Comparison of ENCODE assay signal across 10 mouse cellular contexts in the genomic region with DNA sequence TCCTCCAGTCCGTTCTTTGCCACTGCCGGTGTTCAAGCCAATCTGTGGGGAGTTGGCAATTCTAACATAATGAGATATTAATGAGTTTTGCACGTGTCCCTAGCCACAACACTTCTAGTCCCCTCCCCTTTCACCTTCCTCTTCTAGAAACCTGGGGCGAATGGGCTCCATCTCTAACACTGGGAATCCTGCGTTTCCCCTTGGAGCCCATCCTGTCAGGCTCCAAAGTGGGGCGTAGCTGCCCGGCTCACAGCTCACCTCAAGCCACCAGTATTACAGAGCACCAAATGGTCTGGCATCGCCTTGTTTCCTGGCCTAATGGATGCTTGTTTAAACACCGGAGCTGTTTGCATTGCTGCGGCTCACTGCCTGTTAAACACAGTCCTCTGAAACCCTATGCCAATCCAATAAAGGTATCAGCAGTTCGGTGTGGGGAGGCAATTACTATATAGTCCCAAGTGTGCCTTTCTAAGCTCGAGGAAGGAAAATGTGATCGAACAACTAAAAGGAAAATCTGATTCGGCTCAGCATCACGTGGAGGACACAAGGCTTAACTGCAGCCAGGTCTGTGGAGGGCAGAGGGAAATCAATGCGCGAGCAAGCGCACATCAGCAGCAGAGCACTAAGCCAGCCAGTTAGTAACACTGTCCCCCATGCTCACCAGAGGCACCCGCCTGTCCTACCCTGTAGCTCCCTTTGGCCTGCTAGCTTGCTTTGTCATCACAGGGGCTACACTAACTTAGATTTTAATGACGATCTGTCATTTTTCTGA.
DNase-seq lines count a peak whose midpoint lies in the region; ATAC-seq and TF ChIP-seq lines count a peak whose summit lies in the region.
"Had no signal": no experiment of that assay in that cellular context is flagged by ENCODE, and none has a peak within 500 bp of the region (broad histone marks: within the 10 kb centered on the region; RNA-seq: fewer than 3 reads in every experiment).

No protein-coding gene starts in this region.

- H3K9ac ChIP-seq in kidney, embryonic 16.5 days (replicated peaks; ENCODE audit: low read length), result peak overlapping the region; percentile 39; the same call in 1 of the 2 replicates
- H3K9ac ChIP-seq in limb, embryonic 12.5 days (replicated peaks), result peak overlapping the region; percentile 31; the same call in 1 of the 2 replicates

- WGBS in kidney, embryonic 16.5 days, result 15% methylated on average over 20 of the region's 20 CpGs
- WGBS in limb, embryonic 12.5 days, result 3% methylated on average over 20 of the region's 20 CpGs
- WGBS in kidney, adult 2 months, result 44% methylated on average over 20 of the region's 20 CpGs

- H3K4me3 ChIP-seq in kidney, embryonic 16.5 days (ENCODE audit: low read length), result peak overlapping the region; percentile 21
- peak overlapping the region; percentile 21 for H3K4me3 ChIP-seq in limb, embryonic 12.5 days (replicated peaks)
- no peak overlapping the region for H3K4me3 ChIP-seq in kidney, adult 2 months (ENCODE audit: insufficient read depth, low read depth, low read length)
- H3K4me3 ChIP-seq: megakaryocyte, embryonic 14.5 days had no signal

- DNase-seq in kidney, adult 11 months, result no peak
- peak; percentile 59 for DNase-seq in retina, embryonic 14.5 days (ENCODE audit: low spot score)
- no peak for DNase-seq in urinary bladder, postnatal 10 days (ENCODE audit: low spot score)
- no peak for DNase-seq in kidney, adult 2 months
- DNase-seq in thymus, postnatal 0 days (ENCODE audit: low spot score), result no peak

- no peaks in the 10 kb centered on the region for H3K9me3 ChIP-seq in kidney, embryonic 16.5 days (ENCODE audit: low read length)
- no peaks in the 10 kb centered on the region for H3K9me3 ChIP-seq in limb, embryonic 12.5 days
- H3K9me3 ChIP-seq: megakaryocyte, embryonic 14.5 days had no signal

- peak overlapping the region; percentile 51 for H3K4me2 ChIP-seq in kidney, embryonic 16.5 days (replicated peaks; ENCODE audit: low read depth, low read length)
- peak overlapping the region; percentile 60 for H3K4me2 ChIP-seq in limb, embryonic 12.5 days

- H3K36me3 ChIP-seq in kidney, embryonic 16.5 days (ENCODE audit: insufficient read depth, low read length), result no peaks in the 10 kb centered on the region
- no peaks in the 10 kb centered on the region for H3K36me3 ChIP-seq in limb, embryonic 12.5 days
- H3K36me3 ChIP-seq in kidney, adult 2 months (ENCODE audit: control insufficient read depth, insufficient read depth, low read length), result no peaks in the 10 kb centered on the region

- peaks cover 28% of the 10 kb centered on the region for H3K4me1 ChIP-seq in kidney, embryonic 16.5 days (ENCODE audit: insufficient read depth, low read length)
- peaks cover 33% of the 10 kb centered on the region for H3K4me1 ChIP-seq in limb, embryonic 12.5 days (replicated peaks)
- H3K4me1 ChIP-seq in kidney, adult 2 months (ENCODE audit: control insufficient read depth, insufficient read depth, low read length), result no peaks in the 10 kb centered on the region; the same call in 1 of the 2 replicates

- peak overlapping the region; percentile 50 for H3K27ac ChIP-seq in kidney, embryonic 16.5 days (ENCODE audit: low read length)
- H3K27ac ChIP-seq in limb, embryonic 12.5 days, result peak overlapping the region; percentile 80
- H3K27ac ChIP-seq in kidney, adult 2 months (ENCODE audit: insufficient read depth, low read depth, low read length), result no peak overlapping the region

- peak; percentile 74 for ATAC-seq in kidney, embryonic 16.5 days (ENCODE audit: low FRiP score, low TSS enrichment)
- 0 out of 2 replicates have a peak, but pooled peaks have one; percentile 30 for ATAC-seq in erythroid progenitor cell, adult 5-6 weeks (replicated peaks; ENCODE audit: low FRiP score, poor library complexity, severe bottlenecking)
- peak; percentile 71 for ATAC-seq in limb, embryonic 12.5 days (ENCODE audit: insufficient number of reproducible peaks, insufficient read depth, low FRiP score, low TSS enrichment, low read depth)
- ATAC-seq: Patski had no signal

- TF ChIP-seq CTCF in kidney, adult 2 months (conservative IDR thresholded peaks at IDR 0.05; ENCODE audit: insufficient read depth, insufficient read length, low read depth, low read length), result no peak

- H3K27me3 ChIP-seq in kidney, embryonic 16.5 days (ENCODE audit: insufficient read depth, low read length), result no peaks in the 10 kb centered on the region
- no peaks in the 10 kb centered on the region for H3K27me3 ChIP-seq in limb, embryonic 12.5 days
- no peaks in the 10 kb centered on the region for H3K27me3 ChIP-seq in kidney, adult 2 months (replicated peaks; ENCODE audit: control insufficient read depth, insufficient read depth, low read length)
- H3K27me3 ChIP-seq: Patski had no signal

- TF ChIP-seq POLR2A in kidney, adult 2 months (IDR thresholded peaks at IDR 0.05; ENCODE audit: low read depth, low read length), result no peak
